Mouse (Mus musculus) left cerebral cortex, postnatal 14 days (tissue): ENCODE measurements at regions not wholly inside any gene's neighbourhood (a gene's known extent, or its start where the extent isn't known, plus 50 kb on each side); places are given as distances from the start of the nearest gene placed in this dataset.
"Not testable (repeated sequence)": the region's sequence is repeated elsewhere in the genome, so short reads cannot be mapped to it uniquely, and the experiment has no call there.

Source experiments
- DNase-seq, 2 experiments: peaks; one replicate each; pipeline ENCODE4 v3.0.0; 2021 to 2022; ENCODE audit warnings: low spot score in 2 of 2, mixed read lengths in 1 of 2
- intact Hi-C: fragments of 180-260 bp; cut with DNase I; formaldehyde crosslinking; loops from one replicate; pipeline ENCODE4 v1.15.1; 2025

- DNase-seq, intact Hi-C loops: not testable (repeated sequence)
Measured at GRCm38 (mm10) chr1:23316288-23316687, 81.3 kb downstream of the Ogfrl1 start.

GRCm38 (mm10) chr1:23314863-23315262 is 82.7 kb downstream of the Ogfrl1 start:
- DNase-seq, intact Hi-C loops: not testable (repeated sequence)

- DNase-seq = no peak
- intact Hi-C loops = no loop called here
Measured at GRCm38 (mm10) chr1:23292718-23293117, 104.9 kb downstream of the Ogfrl1 start.

GRCm38 (mm10) chr1:23286741-23287140 is 110.8 kb downstream of the Ogfrl1 start:
- intact Hi-C loops = loop anchor here (10.0 kb wide), 2 partner anchors 122 to 682 kb away; no protein-coding TSS in a partner anchor
- DNase-seq = peak; percentile 73 to 86

GRCm38 (mm10) chr1:23282870-23283219 is 114.7 kb downstream of the Ogfrl1 start:
- DNase-seq = no peak
- intact Hi-C loops = loop anchor here (10.0 kb wide), 2 partner anchors 118 to 678 kb away; no protein-coding TSS in a partner anchor

GRCm38 (mm10) chr1:23282215-23282869 is 115.2 kb downstream of the Ogfrl1 start:
- no peak for DNase-seq
- intact Hi-C loops = loop anchor here (10.0 kb wide), 2 partner anchors 118 to 678 kb away; no protein-coding TSS in a partner anchor

- no peak for DNase-seq
- intact Hi-C loops = loop anchor here (10.0 kb wide), 2 partner anchors 115 to 675 kb away; no protein-coding TSS in a partner anchor
Measured at GRCm38 (mm10) chr1:23279827-23280226, 117.7 kb downstream of the Ogfrl1 start.

- intact Hi-C loops = no loop called here
- DNase-seq = no peak
Measured at GRCm38 (mm10) chr1:23272077-23272476, 125.5 kb downstream of the Ogfrl1 start.

GRCm38 (mm10) chr1:23270910-23271822 is 126.4 kb downstream of the Ogfrl1 start:
- intact Hi-C loops = no loop called here
- no peak for DNase-seq

- intact Hi-C loops = no loop called here
- DNase-seq = no peak
Measured at GRCm38 (mm10) chr1:23268062-23268461, 129.5 kb downstream of the Ogfrl1 start.

- no peak for DNase-seq
- intact Hi-C loops = no loop called here
Measured at GRCm38 (mm10) chr1:23265556-23266232, 131.9 kb downstream of the Ogfrl1 start.

GRCm38 (mm10) chr1:23264251-23264650 is 133.3 kb downstream of the Ogfrl1 start:
- peak in 1 of 2 experiments; percentile 17 for DNase-seq
- intact Hi-C loops = no loop called here

- DNase-seq = no peak
- intact Hi-C loops = no loop called here
Measured at GRCm38 (mm10) chr1:23263798-23264197, 133.8 kb downstream of the Ogfrl1 start.

GRCm38 (mm10) chr1:23261652-23262051 is 135.9 kb downstream of the Ogfrl1 start:
- DNase-seq = no peak
- intact Hi-C loops = no loop called here

- peak in 1 of 2 experiments; percentile 7 for DNase-seq
- intact Hi-C loops = loop anchor here (5.0 kb wide), 1 partner anchor 125 kb away; no protein-coding TSS in a partner anchor
Measured at GRCm38 (mm10) chr1:23257306-23257895, 140.2 kb downstream of the Ogfrl1 start.

GRCm38 (mm10) chr1:23256630-23257001 is 141.0 kb downstream of the Ogfrl1 start:
- intact Hi-C loops = loop anchor here (5.0 kb wide), 1 partner anchor 126 kb away; no protein-coding TSS in a partner anchor

GRCm38 (mm10) chr1:23255925-23256629 is 141.5 kb downstream of the Ogfrl1 start:
- intact Hi-C loops = loop anchor here (5.0 kb wide), 1 partner anchor 126 kb away; no protein-coding TSS in a partner anchor
- DNase-seq = peak; percentile 98

More at GRCm38 (mm10) chr1:23256630-23257001, 141.0 kb downstream of the Ogfrl1 start:
- peak; percentile 68 to 77 for DNase-seq

GRCm38 (mm10) chr1:23254235-23254634 is 143.3 kb downstream of the Ogfrl1 start:
- intact Hi-C loops = no loop called here
- DNase-seq = no peak

- intact Hi-C loops = no loop called here
- peak in 1 of 2 experiments; percentile 8 for DNase-seq
Measured at GRCm38 (mm10) chr1:23231522-23231921, 129.5 kb upstream of the 4933415F23Rik start.
